Comparison of ENCODE assay signal across 1 mouse cellular context in genomic region chr1:92949426-92949825, GRCm38 (mm10).
TF ChIP-seq lines count a peak whose summit lies in the region.

No protein-coding gene starts in this region.

TF ChIP-seq in MEL, 35 proteins besides CTCF, POLR2A, EP300 and RAD21:
- TF ChIP-seq TAL1 (IDR thresholded peaks at IDR 0.05; ENCODE audit: low read length): no peak
- peak; percentile 18; the same call in 1 of the 2 replicates for TF ChIP-seq ZC3H11A (IDR thresholded peaks at IDR 0.05; ENCODE audit: low read depth, low read length)
- TF ChIP-seq SMC3 (IDR thresholded peaks at IDR 0.05; ENCODE audit: low read depth, low read length): peak; percentile 59
